9 mouse cellular contexts compared by ENCODE assay signal in the genomic region with DNA sequence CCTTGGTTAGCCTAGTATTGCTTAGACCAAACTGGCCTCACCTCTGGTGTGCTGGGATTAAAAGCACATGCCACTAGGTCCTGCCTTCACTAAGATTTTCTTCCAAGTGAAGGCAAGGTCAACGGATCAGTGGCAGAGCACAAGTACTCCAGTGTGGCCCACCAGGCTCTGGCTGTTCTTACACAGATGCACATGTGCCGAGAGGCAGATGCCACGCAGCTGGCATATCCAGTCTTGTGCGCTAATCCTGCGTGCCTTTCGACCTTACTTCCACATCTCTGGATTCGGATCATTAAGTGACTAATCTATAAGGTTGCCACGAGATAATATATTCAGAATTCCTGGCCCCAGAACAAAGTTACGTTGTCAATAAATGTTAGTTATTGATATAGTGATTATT. TPM values are rescaled to one million over a fixed set of nuclear protein-coding genes. Genes with fewer than 3 reads are reported as not detected.
DNase-seq lines count a peak whose midpoint lies in the region; ATAC-seq and TF ChIP-seq lines count a peak whose summit lies in the region.
"Had no signal": no experiment of that assay in that cellular context is flagged by ENCODE, and none has a peak within 500 bp of the region (broad histone marks: within the 10 kb centered on the region; RNA-seq: fewer than 3 reads in every experiment).

No protein-coding gene starts in this region.

- H3K4me3 ChIP-seq in kidney, postnatal 0 days (replicated peaks; ENCODE audit: low read depth, low read length): peak overlapping the region; percentile 69
- H3K4me3 ChIP-seq in intestine, embryonic 16.5 days (ENCODE audit: low read length): peak overlapping the region; percentile 65
- H3K4me3 ChIP-seq in neural tube, embryonic 14.5 days (ENCODE audit: low read depth, low read length): peak overlapping the region; percentile 61

- peak overlapping the region; percentile 99 for H3K4me2 ChIP-seq in kidney, postnatal 0 days (ENCODE audit: low read length)
- peak overlapping the region; percentile 69 for H3K4me2 ChIP-seq in intestine, embryonic 16.5 days (ENCODE audit: low read depth, low read length)
- H3K4me2 ChIP-seq in neural tube, embryonic 14.5 days (ENCODE audit: low read depth, low read length): peak overlapping the region; percentile 88

- H3K9ac ChIP-seq in kidney, postnatal 0 days (ENCODE audit: low read depth, low read length): peak overlapping the region; percentile 84; the same call in 1 of the 2 replicates
- H3K9ac ChIP-seq in intestine, embryonic 16.5 days (ENCODE audit: low read depth, low read length): peak overlapping the region; percentile 77; the same call in 1 of the 2 replicates
- H3K9ac ChIP-seq in neural tube, embryonic 14.5 days (replicated peaks; ENCODE audit: low read depth, low read length): no peak overlapping the region

- no peak for DNase-seq in kidney, postnatal 0 days (ENCODE audit: low spot score)
- DNase-seq in kidney, postnatal 36 days: no peak
- DNase-seq in embryo, embryonic 11 days: peak; percentile 32
- no peak for DNase-seq in right cerebral cortex, adult 2 months (ENCODE audit: low spot score in 2 of 2)
- no peak for DNase-seq in adrenal gland, adult 8-10 months
- DNase-seq in kidney, postnatal 10 days: no peak

- ATAC-seq in kidney, postnatal 0 days (replicated peaks; ENCODE audit: low FRiP score, low read depth): no peak
- ATAC-seq in intestine, embryonic 16.5 days: no peak
- peak; percentile 47; the same call in 1 of the 2 replicates for ATAC-seq in neural tube, embryonic 14.5 days (ENCODE audit: low read depth)

- H3K27me3 ChIP-seq in kidney, postnatal 0 days (ENCODE audit: insufficient read depth, low read length): no peaks in the 10 kb centered on the region
- no peaks in the 10 kb centered on the region for H3K27me3 ChIP-seq in intestine, embryonic 16.5 days (replicated peaks; ENCODE audit: control insufficient read depth, insufficient read depth, low read length)
- H3K27me3 ChIP-seq in neural tube, embryonic 14.5 days (ENCODE audit: control insufficient read depth, insufficient read depth, low read length): no peaks in the 10 kb centered on the region

- WGBS in kidney, postnatal 0 days: 22% methylated on average over 9 of the region's 9 CpGs
- WGBS in intestine, embryonic 16.5 days: 27% methylated on average over 9 of the region's 9 CpGs
- 34% methylated on average over 9 of the region's 9 CpGs for WGBS in neural tube, embryonic 14.5 days

- peak overlapping the region; percentile 90; the same call in 1 of the 2 replicates for H3K27ac ChIP-seq in kidney, postnatal 0 days
- H3K27ac ChIP-seq in intestine, embryonic 16.5 days (ENCODE audit: low read length): no peak overlapping the region
- H3K27ac ChIP-seq in neural tube, embryonic 14.5 days (ENCODE audit: low read depth, low read length): no peak overlapping the region

- no peaks in the 10 kb centered on the region for H3K9me3 ChIP-seq in kidney, postnatal 0 days (replicated peaks; ENCODE audit: low read length)
- peaks cover 5% of the 10 kb centered on the region; the same call in 1 of the 2 replicates for H3K9me3 ChIP-seq in intestine, embryonic 16.5 days (ENCODE audit: control insufficient read depth, low read length)
- no peaks in the 10 kb centered on the region for H3K9me3 ChIP-seq in neural tube, embryonic 14.5 days (ENCODE audit: control insufficient read depth, low read length)

- no peaks in the 10 kb centered on the region for H3K36me3 ChIP-seq in kidney, postnatal 0 days (ENCODE audit: insufficient read depth, low read length)
- no peaks in the 10 kb centered on the region for H3K36me3 ChIP-seq in intestine, embryonic 16.5 days (ENCODE audit: control insufficient read depth, insufficient read depth, low read length)
- no peaks in the 10 kb centered on the region for H3K36me3 ChIP-seq in neural tube, embryonic 14.5 days (ENCODE audit: control insufficient read depth, insufficient read depth, low read length)

- no peak for TF ChIP-seq CTCF in kidney, postnatal 0 days (IDR thresholded peaks at IDR 0.05; ENCODE audit: low read depth)

- peaks cover 14% of the 10 kb centered on the region; the same call in 1 of the 2 replicates for H3K4me1 ChIP-seq in kidney, postnatal 0 days (replicated peaks; ENCODE audit: insufficient read depth, low read length)
- peaks cover 22% of the 10 kb centered on the region for H3K4me1 ChIP-seq in intestine, embryonic 16.5 days (ENCODE audit: control insufficient read depth, insufficient read depth, low read length)
- H3K4me1 ChIP-seq in neural tube, embryonic 14.5 days (ENCODE audit: control insufficient read depth, insufficient read depth, low read length): peaks cover 9% of the 10 kb centered on the region

RNA-seq across cellular contexts. Expression of a gene that starts 0.4 kb away (rescaled TPM):
- 21.7 and 23.4 TPM in 2 replicates for polyA plus RNA-seq in kidney, postnatal 0 days (2015; fragmentation: Nextera tagmentation; extraction: Ambion mirVana)
- polyA plus RNA-seq in intestine, embryonic 16.5 days (2015; fragmentation: Nextera tagmentation; extraction: Ambion mirVana): 11.0 and 12.8 TPM in 2 replicates
- polyA plus RNA-seq in neural tube, embryonic 14.5 days (2014; fragmentation: Nextera tagmentation; extraction: Ambion mirVana): 26.1 and 27.6 TPM in 2 replicates
- total RNA-seq in adrenal gland, adult 8-10 months (2022): 10 to 100 TPM; 36.9 to 54.8 (median 42.6) TPM

RNA-seq across cellular contexts. Expression of a gene that starts 32.4 kb away (rescaled TPM):
- polyA plus RNA-seq in kidney, postnatal 0 days (2015; fragmentation: Nextera tagmentation; extraction: Ambion mirVana): 0.55 and 1.1 TPM in 2 replicates
- polyA plus RNA-seq in intestine, embryonic 16.5 days (2015; fragmentation: Nextera tagmentation; extraction: Ambion mirVana): 1.6 and 2.1 TPM in 2 replicates
- polyA plus RNA-seq in neural tube, embryonic 14.5 days (2014; fragmentation: Nextera tagmentation; extraction: Ambion mirVana): 54.3 and 56.1 TPM in 2 replicates
- 10 to 100 TPM in 2 of 4 experiments, 1 to 10 TPM in 2; 6.4 to 15.1 (median 9.0) TPM for total RNA-seq in adrenal gland, adult 8-10 months (2022)

RNA-seq across cellular contexts. Expression of a gene that starts 33.8 kb away (rescaled TPM):
- polyA plus RNA-seq in kidney, postnatal 0 days (2015; fragmentation: Nextera tagmentation; extraction: Ambion mirVana): 0.70 and 1.7 TPM in 2 replicates
- 18.1 and 29.3 TPM in 2 replicates for polyA plus RNA-seq in intestine, embryonic 16.5 days (2015; fragmentation: Nextera tagmentation; extraction: Ambion mirVana)
- 91.3 and 227 TPM in 2 replicates for polyA plus RNA-seq in neural tube, embryonic 14.5 days (2014; fragmentation: Nextera tagmentation; extraction: Ambion mirVana)
- total RNA-seq in adrenal gland, adult 8-10 months (2022): 1 to 10 TPM in 2 of 4 experiments, under 1 TPM in 2; 0.66 to 3.2 (median 1.1) TPM

RNA-seq across cellular contexts. Expression of a gene that starts 38.1 kb away (rescaled TPM):
- not detected in 2 replicates for polyA plus RNA-seq in kidney, postnatal 0 days (2015; fragmentation: Nextera tagmentation; extraction: Ambion mirVana)
- not detected in 2 replicates for polyA plus RNA-seq in intestine, embryonic 16.5 days (2015; fragmentation: Nextera tagmentation; extraction: Ambion mirVana)
- polyA plus RNA-seq in neural tube, embryonic 14.5 days (2014; fragmentation: Nextera tagmentation; extraction: Ambion mirVana): not detected in 2 replicates
- not detected for total RNA-seq in adrenal gland, adult 8-10 months (2022)
- polyA plus RNA-seq: large intestine, adult 2 months had no signal

RNA-seq across cellular contexts. Expression of a gene that starts 43.1 kb away (rescaled TPM):
- 6.5 and 6.6 TPM in 2 replicates for polyA plus RNA-seq in kidney, postnatal 0 days (2015; fragmentation: Nextera tagmentation; extraction: Ambion mirVana)
- polyA plus RNA-seq in intestine, embryonic 16.5 days (2015; fragmentation: Nextera tagmentation; extraction: Ambion mirVana): 4.6 and 6.7 TPM in 2 replicates
- not detected in 2 replicates for polyA plus RNA-seq in neural tube, embryonic 14.5 days (2014; fragmentation: Nextera tagmentation; extraction: Ambion mirVana)
- not detected for total RNA-seq in adrenal gland, adult 8-10 months (2022)

Comparison
In these comparisons a context has a peak if more than half of its experiments do, and no peak if none do; other contexts are left out.
1. RNA of a gene that starts 32.4 kb away (polyA plus RNA-seq): 54.3 to 56.1 TPM in neural tube, embryonic 14.5 days; 1.6 to 2.1 TPM in intestine, embryonic 16.5 days and 0.55 to 1.1 TPM in kidney, postnatal 0 days; every median in the first group is over 10 times any median in the second.
2. Peak in every context shown above with its lines, with median percentiles within 50 percentile points of each other: H3K4me2 ChIP-seq and H3K4me3 ChIP-seq.